Mouse (Mus musculus) midbrain, embryonic 14.5 days (tissue): ENCODE measurements around the gene Vamp5. TPM values are rescaled to one million over a fixed set of nuclear protein-coding genes. Genes with fewer than 3 reads are reported as not detected.

Source experiments
- ATAC-seq: fragments of 200-750 bp; cut with Nextera tagmentation; 2 replicates; pipeline ENCODE4 v1.8.0; 2017; ENCODE audit warnings: moderate number of reproducible peaks, moderate library complexity; ENCODE audit not compliant: low FRiP score, low TSS enrichment
- DNase-seq: peaks from one replicate; pipeline ENCODE4 v3.0.0-alpha.2; 2015
- H3K27ac ChIP-seq: fragments of 300-500 bp; sonication (generic); replicated peaks from 2 replicates; pipeline ENCODE4 v1.5.1; 2014; ENCODE audit warnings: mild to moderate bottlenecking, low read depth, low read length, moderate library complexity
- H3K27me3 ChIP-seq: fragments of 300-500 bp; sonication (generic); 2 replicates; pipeline ENCODE4 v1.6.1; 2014; ENCODE audit warnings: low read length, control low read depth, mixed read lengths; ENCODE audit not compliant: control insufficient read depth, insufficient read depth
- H3K36me3 ChIP-seq: fragments of 300-500 bp; sonication (generic); 2 replicates; pipeline ENCODE4 v1.6.1; 2014; ENCODE audit warnings: low read length, control low read depth; ENCODE audit not compliant: control insufficient read depth, insufficient read depth
- H3K4me1 ChIP-seq: fragments of 300-500 bp; sonication (generic); 2 replicates; pipeline ENCODE4 v1.6.1; 2014; ENCODE audit warnings: mild to moderate bottlenecking, antibody characterized with exemption, low read length, control low read depth; ENCODE audit not compliant: control insufficient read depth, insufficient read depth
- H3K4me2 ChIP-seq: fragments of 300-500 bp; sonication (generic); 2 replicates; pipeline ENCODE4 v1.6.1; 2014; ENCODE audit warnings: mild to moderate bottlenecking, low read length, moderate library complexity
- H3K4me3 ChIP-seq: fragments of 300-500 bp; sonication (generic); replicated peaks from 2 replicates; pipeline ENCODE4 v1.5.1; 2014; ENCODE audit warnings: low read depth, low read length
- H3K9ac ChIP-seq: fragments of 300-500 bp; sonication (generic); replicated peaks from 2 replicates; pipeline ENCODE4 v1.6.1; 2014; ENCODE audit warnings: mild to moderate bottlenecking, low read length, moderate library complexity
- H3K9me3 ChIP-seq: fragments of 300-500 bp; sonication (generic); 2 replicates; pipeline ENCODE4 v1.6.1; 2016; ENCODE audit warnings: low read length, control low read depth, mixed read lengths; ENCODE audit not compliant: control insufficient read depth
- WGBS: fragments of 180-500 bp; shearing (Covaris S2); extraction: QIAGEN DNeasy Blood & Tissue Kit; methylation state at CpG from one replicate; pipeline ENCODE4 v1.1.7; 2014; 5-methylcytosine and 5-hydroxymethylcytosine counted together
- polyA plus RNA-seq: library from polyadenylated mRNA; unstranded; fragments of >200 nt; fragmentation: Nextera tagmentation; extraction: Ambion mirVana; gene quantifications from 2 replicates; pipeline ENCODE4 v1.2.1, GENCODE M21; 2014

Vamp5 gene
- polyA plus RNA-seq, 1 experiment from 2014 or later: 15.2 TPM

DNA sequence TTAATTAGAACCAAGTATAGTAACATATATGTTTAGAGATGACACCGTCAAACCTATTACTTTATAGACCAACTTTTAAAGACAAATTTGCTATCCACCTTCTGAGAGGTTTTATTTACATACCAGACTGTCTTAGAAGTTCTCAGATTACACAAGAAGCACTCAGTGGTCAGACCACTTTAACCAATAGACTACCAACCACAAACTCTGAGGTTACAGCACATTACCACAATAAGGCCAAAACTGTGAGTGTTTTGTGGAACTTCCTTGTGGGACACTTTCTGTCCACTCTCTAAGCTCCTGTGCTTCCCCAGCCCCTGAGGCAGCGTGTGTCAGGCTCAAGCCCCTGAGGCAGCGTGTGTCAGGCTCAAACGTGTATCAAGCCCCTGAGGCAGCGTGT, 51.2 kb downstream of the Vamp5 start:
- no peaks in the 10 kb centered on the region for H3K27me3 ChIP-seq
- H3K27ac ChIP-seq: no peak overlapping the region
- no peak for ATAC-seq
- peaks cover 78% of the 10 kb centered on the region for H3K36me3 ChIP-seq
- no peaks in the 10 kb centered on the region for H3K9me3 ChIP-seq
- no peaks in the 10 kb centered on the region for H3K4me1 ChIP-seq
- H3K9ac ChIP-seq: no peak overlapping the region
- H3K4me2 ChIP-seq: no peak overlapping the region
- WGBS: 94% methylated on average over 5 of the region's 5 CpGs
- H3K4me3 ChIP-seq: no peak overlapping the region
- no peak for DNase-seq

DNA sequence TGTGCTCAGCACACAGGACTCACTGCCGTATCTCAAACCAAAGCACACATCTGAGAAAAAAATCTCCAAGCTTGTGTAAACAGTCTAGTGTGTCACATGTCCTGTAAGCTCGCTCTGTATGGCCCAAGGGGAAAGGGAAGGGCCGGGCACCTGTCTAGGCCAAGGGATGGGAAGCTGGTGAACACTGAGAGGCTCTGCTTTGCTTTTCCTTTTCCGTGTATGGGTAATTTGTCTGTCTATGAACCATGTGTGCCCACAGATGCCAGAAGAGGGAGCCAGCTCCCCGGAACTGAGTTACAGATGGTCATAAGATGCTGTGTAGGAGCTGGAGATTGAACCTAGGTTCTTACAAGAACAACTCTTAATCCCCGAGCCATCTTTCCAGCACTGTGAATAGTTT, 54.0 kb downstream of the Vamp5 start:
- 85% methylated on average over 6 of the region's 6 CpGs for WGBS
- peak; percentile 35 for DNase-seq

DNA sequence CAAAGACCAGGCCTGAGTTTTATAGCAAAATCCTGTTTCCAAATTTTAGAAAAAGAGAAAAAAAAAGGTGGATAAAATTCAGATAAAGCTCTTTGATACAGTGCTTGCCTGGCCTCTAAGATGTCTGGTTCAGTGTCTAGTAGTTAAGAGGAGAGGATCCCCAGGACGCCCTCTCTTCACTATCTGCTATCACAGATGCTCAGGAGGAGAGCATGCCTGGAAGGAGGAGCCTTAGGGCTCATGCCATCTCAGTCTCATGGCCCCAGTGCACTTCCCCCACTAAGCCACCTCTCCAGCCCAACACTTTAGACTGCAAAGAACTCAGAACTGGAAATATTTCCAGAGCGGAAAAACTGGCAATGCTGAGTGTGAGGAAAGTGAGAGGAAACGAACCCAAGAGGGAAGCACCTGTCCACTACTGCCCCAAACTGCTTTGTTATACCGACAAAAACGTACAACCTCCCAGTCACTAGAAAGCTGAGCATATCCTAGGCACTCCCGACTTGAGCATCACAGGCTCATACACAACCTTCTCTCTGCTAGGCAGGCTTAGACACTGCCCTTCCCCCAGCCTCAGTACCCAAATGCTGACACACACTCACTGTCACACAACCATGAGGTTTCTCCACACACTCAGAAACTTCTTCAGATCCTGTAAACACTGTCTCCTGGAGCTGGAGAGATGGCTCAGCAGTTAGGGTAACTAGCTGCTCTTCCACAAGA, 56.3 kb downstream of the Vamp5 start:
- WGBS: 94% methylated on average over 6 of the region's 6 CpGs
- DNase-seq: no peak
- no peaks in the 10 kb centered on the region for H3K9me3 ChIP-seq

More for the DNA sequence above, 54.0 kb downstream of the Vamp5 start:
- Histone ChIP-seq H3K36me3 (peaks cover 78% of the 10 kb centered on the region), H3K27me3 (no peaks in the 10 kb centered on the region), H3K27ac (no peak overlapping the region), H3K9ac (no peak overlapping the region), H3K4me3 (no peak overlapping the region), H3K4me1 (no peaks in the 10 kb centered on the region), H3K4me2 (no peak overlapping the region), H3K9me3 (no peaks in the 10 kb centered on the region)
- ATAC-seq: no peak

DNA sequence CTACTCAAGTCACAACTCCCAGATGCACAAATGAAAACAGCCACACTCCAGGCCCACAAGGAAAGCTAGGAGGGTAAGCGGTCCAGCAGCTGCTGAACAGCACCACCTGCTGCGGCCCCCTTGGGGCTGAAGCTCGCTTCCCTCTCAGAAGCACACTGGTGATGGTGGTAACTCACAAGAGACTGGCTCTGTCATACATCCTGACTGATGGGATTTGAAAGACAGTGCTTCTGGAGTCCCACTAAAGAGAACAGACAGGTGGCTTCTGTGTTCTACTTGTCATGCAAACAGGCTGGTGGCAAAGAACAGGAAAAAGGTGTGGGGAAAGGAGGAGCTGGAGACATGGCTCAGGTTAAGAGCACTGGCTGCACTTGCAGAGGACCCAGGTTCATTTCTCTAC, 57.3 kb downstream of the Vamp5 start:
- H3K9ac ChIP-seq: no peak overlapping the region
- DNase-seq: no peak
- H3K27ac ChIP-seq: no peak overlapping the region
- no peak overlapping the region for H3K4me3 ChIP-seq
- no peaks in the 10 kb centered on the region for H3K9me3 ChIP-seq
- 94% methylated on average over 3 of the region's 3 CpGs for WGBS
- no peak overlapping the region for H3K4me2 ChIP-seq
- no peak for ATAC-seq
- H3K36me3 ChIP-seq: peaks cover 91% of the 10 kb centered on the region
- H3K27me3 ChIP-seq: no peaks in the 10 kb centered on the region
- H3K4me1 ChIP-seq: no peaks in the 10 kb centered on the region

More for the DNA sequence above, 56.3 kb downstream of the Vamp5 start:
- no peak for ATAC-seq
- Histone ChIP-seq H3K9ac (no peak overlapping the region), H3K27me3 (no peaks in the 10 kb centered on the region), H3K36me3 (peaks cover 92% of the 10 kb centered on the region), H3K27ac (no peak overlapping the region), H3K4me2 (no peak overlapping the region), H3K4me1 (no peaks in the 10 kb centered on the region), H3K4me3 (no peak overlapping the region)

DNA sequence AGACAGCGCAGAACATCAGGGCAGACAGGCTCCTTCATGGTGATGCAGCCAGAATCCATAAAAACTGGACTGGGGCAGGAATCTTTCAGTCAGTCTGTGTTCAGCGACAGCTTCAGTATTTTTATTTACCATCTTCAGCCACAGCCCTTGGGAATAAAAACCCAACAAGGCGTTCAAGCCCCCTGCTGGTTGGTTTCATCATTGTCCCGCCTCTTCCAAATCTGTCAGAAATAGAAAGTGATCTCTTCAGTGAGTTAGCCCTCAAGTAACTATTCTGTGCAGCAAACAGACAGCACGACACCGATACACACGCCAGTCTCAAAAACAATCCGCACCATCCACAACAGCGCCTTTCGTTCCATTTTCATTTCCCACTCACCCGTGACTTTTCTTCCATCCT, 61.2 kb downstream of the Vamp5 start:
- H3K4me1 ChIP-seq: no peaks in the 10 kb centered on the region
- DNase-seq (peak; percentile 62), ATAC-seq (no peak)
- no peaks in the 10 kb centered on the region for H3K9me3 ChIP-seq
- WGBS: 84% methylated on average over 11 of the region's 11 CpGs
- H3K36me3 ChIP-seq: peaks cover 81% of the 10 kb centered on the region
- no peak overlapping the region for H3K27ac ChIP-seq
- H3K4me3 ChIP-seq: no peak overlapping the region
- H3K4me2 ChIP-seq: no peak overlapping the region
- H3K27me3 ChIP-seq: no peaks in the 10 kb centered on the region
- no peak overlapping the region for H3K9ac ChIP-seq

Other genes with a start within 250 kb of the Vamp5 start
- gene Atoh8, start 144.9 kb downstream of the Vamp5 start, polyA plus RNA-seq: 1.8 and 2.4 TPM in 2 replicates
- not detected in 2 replicates for gene Sftpb, start 75.9 kb downstream of the Vamp5 start, polyA plus RNA-seq
- gene Usp39, start 35.3 kb downstream of the Vamp5 start, polyA plus RNA-seq: 47.8 and 60.6 TPM in 2 replicates
- gene 0610030E20Rik, start 33.2 kb downstream of the Vamp5 start, polyA plus RNA-seq: 14.6 and 16.0 TPM in 2 replicates
- gene Tmem150a, start 25.0 kb downstream of the Vamp5 start, polyA plus RNA-seq: 9.8 and 17.1 TPM in 2 replicates
- 116 and 122 TPM in 2 replicates for gene Rnf181, start 13.5 kb downstream of the Vamp5 start, polyA plus RNA-seq
- 7.2 and 16.9 TPM in 2 replicates for gene Vamp8, start 10.2 kb upstream of the Vamp5 start, polyA plus RNA-seq
- gene Ggcx, start 33.8 kb upstream of the Vamp5 start, polyA plus RNA-seq: 5.8 and 8.0 TPM in 2 replicates
- gene Mat2a, start 59.1 kb upstream of the Vamp5 start, polyA plus RNA-seq: 318 and 413 TPM in 2 replicates
- gene Sh2d6, start 141.2 kb upstream of the Vamp5 start, polyA plus RNA-seq: 0.98 and 1.1 TPM in 2 replicates
- gene Capg, start 163.9 kb upstream of the Vamp5 start, polyA plus RNA-seq: 3.3 and 8.6 TPM in 2 replicates
- 13.5 and 19.8 TPM in 2 replicates for gene Elmod3, start 217.9 kb upstream of the Vamp5 start, polyA plus RNA-seq
- 4.2 and 5.1 TPM in 2 replicates for gene Retsat, start 218.0 kb upstream of the Vamp5 start, polyA plus RNA-seq
- gene Tgoln1, start 236.5 kb upstream of the Vamp5 start, polyA plus RNA-seq: 31.6 and 47.1 TPM in 2 replicates